Mouse (Mus musculus) kidney, adult 2 months (tissue): ENCODE results near the gene Cyth3. TPM values are rescaled to one million over a fixed set of nuclear protein-coding genes. Genes with fewer than 3 reads are reported as not detected.

ENCODE experiments used
- DNase-seq: peaks from one replicate; pipeline ENCODE4 v3.0.0; 2021
- H3K27ac ChIP-seq: fragments of 200-500 bp; 2 replicates; pipeline ENCODE4 v1.5.1; 2012; ENCODE audit warnings: low read depth, low read length, control low read depth, inconsistent platforms; ENCODE audit not compliant: insufficient read depth
- H3K27me3 ChIP-seq: fragments of 200-500 bp; replicated peaks from 2 replicates; pipeline ENCODE4 v1.6.1; 2012; ENCODE audit warnings: mild to moderate bottlenecking, moderate library complexity, low read length, inconsistent platforms; ENCODE audit not compliant: control insufficient read depth, insufficient read depth
- H3K36me3 ChIP-seq: fragments of 200-500 bp; 2 replicates; pipeline ENCODE4 v1.6.1; 2012; ENCODE audit warnings: mild to moderate bottlenecking, moderate library complexity, low read length, inconsistent platforms; ENCODE audit not compliant: control insufficient read depth, insufficient read depth
- H3K4me1 ChIP-seq: fragments of 200-500 bp; 2 replicates; pipeline ENCODE4 v1.6.1; 2011; ENCODE audit warnings: low read length; ENCODE audit not compliant: control insufficient read depth, insufficient read depth
- H3K4me3 ChIP-seq: fragments of 200-500 bp; 2 replicates; pipeline ENCODE4 v1.5.1; 2011; ENCODE audit warnings: mild to moderate bottlenecking, low read depth, low read length, control low read depth; ENCODE audit not compliant: insufficient read depth
- CTCF ChIP-seq: fragments of 200-500 bp; conservative IDR thresholded peaks from 2 replicates; pipeline ENCODE4 v1.5.1; 2011; ENCODE audit warnings: low read depth, mild to moderate bottlenecking, control low read depth, low read length, moderate library complexity, mixed read lengths; ENCODE audit not compliant: insufficient read depth, insufficient read length
- POLR2A ChIP-seq: fragments of 200-500 bp; IDR thresholded peaks from one replicate; pipeline ENCODE4 v1.6.1; 2011; ENCODE audit warnings: low read depth, low read length, control low read depth
- WGBS: fragments of 180-500 bp; shearing (Covaris S2); methylation state at CpG from one replicate; pipeline ENCODE4 v1.1.7; 2018; 5-methylcytosine and 5-hydroxymethylcytosine counted together
- polyA plus RNA-seq: library from polyadenylated mRNA; depleted of rRNA; stranded (reverse); fragments of >200 nt; gene quantifications from 2 replicates; pipeline ENCODE4 v1.2.3, GENCODE M21; 2012

Gene Cyth3
- polyA plus RNA-seq, 1 experiment: 22.8 TPM

DNA sequence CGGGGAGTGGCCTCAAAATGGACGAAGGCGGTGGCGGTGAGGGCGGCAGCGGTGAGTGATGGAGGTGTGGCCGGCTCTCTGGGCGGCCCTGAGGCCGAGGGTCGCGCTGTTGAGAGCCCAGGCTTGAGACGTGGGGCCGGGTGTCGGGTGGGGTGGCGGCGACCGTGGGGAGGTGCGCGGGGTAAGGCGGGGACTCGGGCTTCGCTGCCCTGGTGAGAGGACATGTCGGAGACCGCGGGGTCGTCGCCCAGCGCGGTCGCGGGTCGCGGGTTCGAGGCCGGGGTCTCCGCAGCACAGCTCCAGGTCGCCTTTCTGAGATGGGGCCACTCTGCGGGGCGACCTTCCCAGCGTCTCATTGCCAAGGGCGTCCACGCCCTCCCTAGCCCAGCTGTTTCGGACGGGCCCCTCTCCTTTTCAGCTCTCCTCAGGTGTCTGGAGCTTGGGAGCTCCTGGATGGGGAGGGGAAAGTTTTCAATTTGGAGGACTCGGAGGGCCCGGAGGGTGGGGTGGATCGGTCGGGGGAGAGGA, 440 bp downstream of the Cyth3 start:
- H3K4me3 ChIP-seq: peak overlapping the region; percentile 88
- no peak for TF ChIP-seq POLR2A
- no peak for TF ChIP-seq CTCF
- H3K4me1 ChIP-seq: peaks cover 18% of the 10 kb centered on the region
- H3K36me3 ChIP-seq: no peaks in the 10 kb centered on the region
- no peaks in the 10 kb centered on the region for H3K27me3 ChIP-seq
- WGBS: under 1% methylated on average over 48 of the region's 48 CpGs
- no peak for DNase-seq
- H3K27ac ChIP-seq: peak overlapping the region; percentile 82

DNA sequence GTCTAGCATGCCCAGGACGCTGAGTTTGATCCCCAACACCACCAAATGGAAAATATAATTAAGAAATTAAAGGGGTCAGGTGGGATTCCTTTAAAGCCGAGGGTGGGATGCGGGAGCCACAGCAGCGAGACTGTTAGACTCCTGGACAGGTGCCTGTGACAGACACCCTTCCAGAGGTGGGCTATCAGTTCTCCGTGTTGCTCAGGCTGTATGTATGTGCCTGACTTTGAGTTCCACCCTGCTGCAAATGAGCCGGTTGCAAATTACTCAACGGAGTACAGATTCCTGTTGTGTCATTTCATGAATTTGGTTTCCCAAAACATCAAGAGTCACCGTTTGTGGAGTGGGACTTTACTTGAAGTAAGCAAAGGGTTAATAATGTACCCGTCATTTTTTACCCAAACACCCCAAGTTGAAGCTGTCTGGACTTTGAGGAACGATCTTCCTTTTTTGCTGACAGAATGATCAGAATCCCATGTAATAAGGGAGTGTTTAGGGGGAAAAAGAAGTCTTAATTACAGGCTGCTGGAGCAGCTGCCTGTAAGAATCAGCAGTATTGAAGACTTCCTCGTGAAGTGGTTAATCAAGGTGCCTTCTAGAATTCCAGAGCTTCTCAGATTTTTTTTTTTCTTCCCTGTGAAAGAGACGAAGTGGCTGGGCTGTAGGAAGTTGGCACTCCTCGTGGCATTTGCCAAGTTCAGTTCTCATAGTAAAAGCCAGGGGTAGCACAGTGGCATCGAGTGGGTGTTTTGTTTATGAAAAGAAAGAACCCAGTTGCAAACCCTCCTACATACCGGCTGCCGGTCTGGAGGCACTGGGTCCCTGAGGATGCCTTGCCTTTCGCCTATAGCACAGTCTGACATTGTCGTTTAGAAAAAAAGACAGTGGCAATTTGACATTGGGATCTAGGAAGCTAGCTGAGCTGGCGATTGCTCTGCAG, 1.4 kb downstream of the Cyth3 start:
- Histone ChIP-seq H3K4me1 (peaks cover 14% of the 10 kb centered on the region), H3K27ac (peak overlapping the region; percentile 47), H3K4me3 (peak overlapping the region; percentile 55), H3K36me3 (no peaks in the 10 kb centered on the region), H3K27me3 (no peaks in the 10 kb centered on the region)
- no peak for DNase-seq
- no peak for TF ChIP-seq CTCF
- no peak for TF ChIP-seq POLR2A
- WGBS: 25% methylated on average over 19 of the region's 19 CpGs

DNA sequence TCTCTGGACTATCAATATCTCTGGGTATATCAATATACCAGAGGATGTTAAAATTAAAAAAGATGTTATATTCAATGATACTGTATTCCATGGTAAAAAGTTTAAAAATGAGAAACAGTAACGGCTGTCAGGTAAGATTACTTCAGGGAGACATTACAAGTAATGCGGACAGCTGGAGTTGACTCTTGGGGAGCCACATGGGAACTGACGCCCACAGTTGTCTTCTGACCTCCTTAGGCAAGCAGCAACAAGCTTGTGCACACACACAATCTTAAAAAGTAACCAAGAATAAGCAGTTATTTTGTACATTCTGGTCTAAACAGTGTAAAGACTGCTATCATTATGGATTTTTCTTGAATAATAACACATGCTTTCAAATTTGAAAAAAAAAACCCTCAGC, 2.2 kb downstream of the Cyth3 start:
- Histone ChIP-seq H3K27ac (no peak overlapping the region), H3K36me3 (no peaks in the 10 kb centered on the region), H3K4me3 (no peak overlapping the region), H3K27me3 (no peaks in the 10 kb centered on the region), H3K4me1 (peaks cover 14% of the 10 kb centered on the region)
- 82% methylated on average over 3 of the region's 3 CpGs for WGBS
- no peak for TF ChIP-seq POLR2A
- no peak for TF ChIP-seq CTCF
- DNase-seq: no peak

DNA sequence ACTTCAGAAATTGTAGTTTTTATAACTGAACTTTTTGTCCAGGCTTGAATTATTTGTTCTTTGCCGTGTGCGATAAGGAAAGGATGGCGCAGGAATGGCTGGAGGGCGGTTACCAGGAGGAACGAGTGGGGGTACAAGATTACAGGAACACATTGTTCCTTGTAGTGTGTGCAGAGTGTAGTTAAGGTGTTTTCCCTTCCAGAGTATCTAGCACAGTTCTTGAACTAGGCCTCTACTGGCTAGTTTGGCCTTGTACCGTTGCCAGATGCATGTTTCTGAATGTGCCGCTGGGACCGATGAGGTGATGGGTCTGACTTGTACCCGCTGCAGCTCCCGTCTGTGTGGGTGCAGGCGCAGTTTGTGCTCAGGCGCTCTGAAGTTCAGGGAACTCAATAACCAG, 3.2 kb downstream of the Cyth3 start:
- Histone ChIP-seq H3K27me3 (no peaks in the 10 kb centered on the region), H3K4me1 (peaks cover 14% of the 10 kb centered on the region), H3K4me3 (peak overlapping the region; percentile 22; the same call in 1 of the 2 replicates), H3K36me3 (no peaks in the 10 kb centered on the region), H3K27ac (peak overlapping the region; percentile 80)
- DNase-seq: no peak
- 58% methylated on average over 12 of the region's 12 CpGs for WGBS
- TF ChIP-seq CTCF (no peak), POLR2A (no peak)

DNA sequence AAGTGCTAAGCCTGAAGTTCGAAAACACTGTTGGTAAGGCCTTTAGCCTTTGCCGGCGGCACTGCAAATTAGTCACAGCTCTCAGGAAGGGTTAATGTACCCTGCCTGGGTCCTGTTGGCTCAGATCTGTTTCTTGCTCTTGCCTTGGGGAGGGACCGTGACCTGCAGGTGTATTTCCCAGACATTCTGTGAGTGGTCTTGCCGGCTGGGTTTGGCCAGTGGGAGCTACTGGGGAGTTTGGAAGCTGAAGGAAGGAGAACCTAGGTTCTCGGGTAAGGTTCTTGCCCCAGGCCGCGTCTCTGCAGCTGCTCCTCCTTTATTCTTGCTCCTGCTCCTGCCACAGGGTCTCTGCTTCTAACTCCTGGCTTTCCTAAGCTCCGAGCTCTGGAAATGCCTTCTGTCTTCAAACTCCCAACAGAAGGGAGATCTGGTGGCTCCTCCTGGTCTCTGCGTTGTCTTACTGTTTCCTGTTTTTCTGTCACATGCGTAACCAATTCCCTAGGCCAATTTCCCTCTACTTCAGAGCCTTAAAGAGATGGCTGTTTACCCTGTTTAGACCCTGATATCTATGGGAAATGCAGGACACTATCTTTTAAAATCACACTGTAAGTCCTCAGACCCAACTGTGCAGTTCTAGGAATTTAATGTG, 3.8 kb downstream of the Cyth3 start:
- H3K4me3 ChIP-seq: peak overlapping the region; percentile 22; the same call in 1 of the 2 replicates
- H3K4me1 ChIP-seq: peaks cover 14% of the 10 kb centered on the region
- H3K36me3 ChIP-seq: no peaks in the 10 kb centered on the region
- 40% methylated on average over 11 of the region's 11 CpGs for WGBS
- no peak for DNase-seq
- TF ChIP-seq CTCF (no peak), POLR2A (no peak)
- peak overlapping the region; percentile 80 for H3K27ac ChIP-seq
- no peaks in the 10 kb centered on the region for H3K27me3 ChIP-seq

DNA sequence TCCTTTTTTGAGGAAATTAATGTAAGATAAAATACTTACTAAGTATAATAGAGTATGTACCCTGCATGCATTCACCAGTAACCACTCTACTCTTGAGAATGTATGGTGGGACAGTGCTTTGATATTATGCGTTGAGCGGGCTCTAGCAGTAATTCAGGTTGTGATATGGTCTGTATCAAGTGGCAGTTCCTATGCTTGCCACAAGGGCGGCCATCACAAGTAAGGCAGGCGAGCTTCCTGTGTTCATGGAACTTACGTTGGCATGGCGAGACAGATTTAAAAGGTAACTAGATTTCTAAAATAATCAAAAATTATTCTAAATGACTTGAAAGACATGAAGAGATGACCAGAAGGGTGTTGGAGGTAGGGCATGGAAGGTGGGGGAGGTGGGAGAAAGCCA, 5.3 kb downstream of the Cyth3 start:
- Histone ChIP-seq H3K27ac (no peak overlapping the region), H3K36me3 (no peaks in the 10 kb centered on the region), H3K4me1 (peaks cover 16% of the 10 kb centered on the region), H3K27me3 (no peaks in the 10 kb centered on the region), H3K4me3 (no peak overlapping the region)
- TF ChIP-seq POLR2A (no peak), CTCF (0 out of 2 replicates have a peak, but pooled peaks have one; percentile 23)
- DNase-seq: no peak
- WGBS: 99% methylated on average over 6 of the region's 6 CpGs

DNA sequence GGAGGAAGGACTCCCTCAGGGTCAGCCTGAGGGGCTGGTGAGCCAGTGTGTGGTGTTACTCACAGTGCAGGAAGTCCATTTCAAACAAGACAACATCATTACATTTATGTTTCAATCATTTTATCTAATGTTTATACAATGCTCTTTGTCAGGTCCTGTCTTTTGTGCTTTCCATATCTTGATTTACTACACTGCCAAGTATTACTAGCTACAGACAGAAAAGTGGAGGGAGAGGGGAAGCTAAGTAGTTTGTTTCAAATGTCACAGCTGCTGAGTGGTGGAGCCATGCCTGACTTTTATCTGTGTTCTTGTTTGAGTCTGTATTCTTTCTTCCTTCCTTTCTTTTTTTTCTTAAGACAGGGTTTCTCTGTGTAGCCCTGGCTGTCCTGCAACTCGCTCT, 5.7 kb downstream of the Cyth3 start:
- TF ChIP-seq POLR2A (no peak), CTCF (no peak)
- 74% methylated on average over 1 of the region's 1 CpGs for WGBS
- H3K4me1 ChIP-seq: peaks cover 16% of the 10 kb centered on the region
- no peak for DNase-seq
- no peaks in the 10 kb centered on the region for H3K36me3 ChIP-seq
- H3K27ac ChIP-seq: no peak overlapping the region
- no peaks in the 10 kb centered on the region for H3K27me3 ChIP-seq
- H3K4me3 ChIP-seq: no peak overlapping the region
